Mouse (Mus musculus): ENCODE data around the gene Lman2l.

Lman2l gene

DNA sequence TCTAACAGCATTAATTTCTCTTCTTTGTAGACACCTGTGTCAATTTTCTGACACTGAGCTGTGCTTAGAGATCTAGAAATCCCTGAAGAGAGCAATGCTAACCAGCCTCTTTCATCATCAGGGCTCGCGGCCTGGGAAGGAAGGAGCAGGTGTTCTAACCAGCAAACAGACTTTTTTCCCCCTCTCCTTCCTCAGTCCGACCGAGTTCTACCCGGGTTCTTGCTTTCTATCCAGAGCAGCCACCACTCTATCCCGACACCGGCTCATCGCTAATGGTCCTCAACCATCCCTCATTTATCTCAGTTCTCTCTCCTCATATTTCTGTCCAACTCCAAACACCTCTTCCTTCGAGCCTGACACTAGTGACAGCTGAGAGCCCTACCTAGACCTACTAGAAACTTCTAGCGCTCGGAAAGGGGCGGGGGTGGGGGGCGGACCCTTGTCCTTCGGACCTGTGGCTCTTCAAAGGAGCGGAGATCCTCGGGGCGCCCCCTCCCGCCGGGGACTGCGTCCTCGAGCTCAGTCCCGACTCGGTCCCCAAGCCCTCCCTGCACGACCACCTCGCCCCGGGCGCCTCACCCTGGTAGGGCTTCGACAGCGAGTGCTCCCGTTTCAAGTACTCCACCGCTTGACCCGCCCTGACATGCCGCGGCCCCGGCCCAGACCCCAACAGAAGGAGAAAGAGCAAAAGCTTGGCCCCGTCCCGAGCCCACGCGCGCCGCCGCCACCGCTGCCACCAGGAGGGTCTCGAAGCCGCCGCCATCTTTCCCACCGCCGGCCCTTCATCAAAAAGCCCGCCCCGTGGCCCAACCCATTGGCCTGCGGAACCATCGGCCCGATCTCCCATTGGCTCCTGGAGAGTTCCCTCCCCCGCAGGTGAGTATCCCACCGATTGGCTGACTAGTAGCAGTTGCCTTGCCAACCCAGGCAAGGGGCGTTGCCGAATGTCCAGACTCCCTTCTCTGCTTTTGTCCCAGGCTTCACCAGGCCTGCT, at the start of gene Lman2l:
Lman2l (minus strand) TSS at position 801 of the 994 bp plus-strand sequence.
- DNase-seq, result peak; percentile 98 to 99

GRCm38 (mm10) chr1:36493299-36493698, 48.2 kb upstream of the Lman2l start:
- no peak for DNase-seq

GRCm38 (mm10) chr1:36492416-36493139, 47.5 kb upstream of the Lman2l start:
- DNase-seq, result peak; percentile 78 to 81

GRCm38 (mm10) chr1:36489661-36490060, 44.6 kb upstream of the Lman2l start:
- DNase-seq, result no peak

DNA sequence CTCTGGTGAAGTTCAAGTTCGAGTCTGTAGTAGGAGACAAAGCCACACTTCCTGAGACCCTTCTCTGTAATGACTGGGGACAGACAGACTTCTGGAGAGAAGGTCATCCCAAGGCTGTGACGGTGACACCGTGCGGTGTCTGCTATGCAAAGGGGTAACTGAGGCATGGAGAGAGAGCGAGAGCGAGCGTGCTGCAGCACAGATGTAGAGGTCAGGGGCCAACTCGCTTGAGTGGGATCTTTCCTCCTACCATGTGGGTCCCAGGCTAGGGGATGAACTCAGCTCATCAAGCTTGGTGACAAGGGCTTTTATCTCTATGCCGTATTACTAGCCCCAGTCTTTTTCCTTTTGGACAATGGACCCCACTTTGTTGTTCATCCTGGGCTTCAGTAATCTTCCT, 42.0 kb upstream of the Lman2l start:
- no peak for DNase-seq

DNA sequence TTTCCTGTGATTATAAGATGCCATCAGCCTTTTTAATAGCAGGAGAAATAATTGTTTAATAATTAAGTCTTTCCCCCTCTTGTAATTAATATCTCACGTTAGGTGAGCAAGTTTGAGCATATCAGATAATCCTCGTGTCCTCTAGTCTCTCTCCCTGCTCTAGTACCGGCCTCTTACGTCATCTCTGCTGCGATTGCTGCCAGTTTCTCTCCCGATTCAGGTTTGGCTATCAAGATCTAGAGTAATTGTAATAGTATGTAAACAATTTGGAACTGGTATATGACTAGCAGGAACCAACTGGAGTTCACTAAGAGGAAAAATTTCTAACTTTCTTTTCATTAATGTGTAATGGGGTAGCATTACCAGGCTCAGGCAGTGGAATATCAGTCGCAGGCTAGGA, 40.0 kb upstream of the Lman2l start:
- DNase-seq, result no peak

DNA sequence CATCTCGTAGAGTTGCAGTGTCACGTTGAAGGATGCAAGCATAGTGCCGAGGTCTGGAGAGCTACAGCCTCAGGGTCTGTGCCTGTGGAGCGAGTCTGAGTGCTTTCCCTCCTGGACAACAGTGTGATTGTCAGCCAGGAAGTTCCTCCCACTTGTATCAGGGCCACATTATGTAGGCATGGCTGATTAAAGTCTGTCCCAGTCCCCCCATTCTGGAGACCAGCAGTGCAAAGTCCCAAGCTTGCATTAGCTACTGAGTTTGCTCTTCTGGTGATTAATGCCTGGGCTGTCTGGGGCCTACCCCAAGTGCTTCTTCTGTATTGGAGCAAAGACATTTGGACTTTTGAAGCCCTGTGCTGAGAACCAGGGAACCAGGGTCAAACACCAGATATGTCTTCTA, 38.8 kb upstream of the Lman2l start:
- DNase-seq, result peak in 1 of 2 experiments; percentile 33

DNA sequence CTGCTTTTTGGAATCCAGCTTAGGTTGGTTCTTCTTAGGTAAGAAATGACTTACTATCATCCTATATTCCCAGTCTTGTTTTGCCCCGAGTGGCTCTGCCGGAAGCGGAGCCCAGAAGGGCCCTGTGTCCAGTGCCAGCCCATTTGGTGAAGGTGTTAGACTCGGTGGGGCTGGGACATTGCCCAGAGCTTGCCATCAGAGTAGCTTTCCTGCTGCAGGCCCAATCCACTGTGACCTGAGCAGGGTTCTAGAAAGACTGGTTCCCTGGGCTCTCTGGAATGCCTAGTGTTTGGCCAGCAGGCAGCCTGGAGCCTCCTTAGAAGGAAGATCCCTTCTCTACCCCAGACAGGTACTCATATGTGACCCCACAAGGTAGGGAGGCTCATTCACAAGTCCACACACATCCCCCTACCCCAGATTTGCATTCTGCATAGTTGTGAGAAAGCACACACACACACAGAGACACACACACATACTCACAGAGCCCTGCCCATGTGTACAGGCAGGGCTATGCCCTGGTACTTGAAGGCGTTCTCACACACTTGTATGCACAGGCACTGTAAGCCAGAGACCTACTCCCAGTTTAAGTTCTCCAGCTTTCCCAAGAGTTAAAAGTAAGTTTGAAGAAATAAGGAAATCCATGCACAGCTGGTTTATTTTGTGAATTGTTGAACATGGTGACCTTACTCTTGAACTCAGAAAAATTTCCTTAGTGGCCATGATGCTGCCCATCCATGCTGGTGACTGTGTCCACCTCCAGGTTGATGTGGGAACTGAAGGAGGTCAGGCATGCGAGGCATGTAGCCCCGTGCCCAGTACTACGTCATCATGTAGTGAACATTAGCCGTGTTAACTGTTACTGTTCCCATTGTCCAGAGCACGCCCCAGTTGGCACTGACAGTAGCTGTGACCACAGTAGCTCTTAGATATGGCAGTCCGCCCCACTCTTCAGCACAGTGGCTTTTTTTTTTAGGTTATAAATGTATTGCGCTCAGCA, 35.1 kb upstream of the Lman2l start:
- no peak for DNase-seq

DNA sequence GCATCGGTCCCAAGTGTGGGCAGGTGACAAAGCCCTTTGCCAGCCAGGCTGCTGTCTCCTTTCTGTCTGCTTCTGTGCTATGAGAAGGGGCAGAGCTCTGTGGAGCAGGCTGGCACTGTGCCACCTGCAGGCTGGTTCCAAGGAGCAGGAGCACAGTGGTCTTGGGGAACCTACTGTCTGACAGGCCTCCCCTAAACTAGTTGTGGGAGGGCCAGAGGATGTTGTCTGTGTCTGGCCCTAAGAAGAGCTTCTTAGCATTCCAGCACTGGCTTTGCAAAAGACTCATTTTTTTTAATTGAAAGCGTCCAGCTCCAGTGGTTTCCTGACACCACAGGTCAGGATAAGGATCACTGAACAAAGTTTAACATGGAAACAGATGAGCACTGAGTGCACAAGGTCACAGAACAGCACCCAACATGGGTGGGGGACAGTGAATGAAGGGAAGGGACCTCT, 33.3 kb upstream of the Lman2l start:
- peak; percentile 58 to 71 for DNase-seq

DNA sequence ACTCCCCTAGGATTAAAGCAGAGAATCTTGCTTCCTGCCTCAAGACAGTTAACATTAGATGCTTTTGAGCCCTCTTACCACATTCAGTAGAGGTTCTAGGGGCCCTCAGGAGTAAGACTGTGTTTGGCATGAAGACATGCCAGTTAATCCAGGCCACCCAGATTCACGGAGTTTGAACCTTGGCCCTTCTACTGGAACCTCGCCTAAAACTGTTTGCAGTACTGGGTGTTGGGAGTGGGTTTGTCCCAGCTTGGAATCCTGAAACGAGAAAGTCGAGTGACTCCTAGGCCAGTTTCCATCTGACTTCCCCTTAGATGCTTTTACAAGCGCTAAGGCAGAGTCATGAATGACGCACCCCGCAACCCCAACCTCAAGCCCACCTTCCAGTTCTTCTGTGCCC, 31.4 kb upstream of the Lman2l start:
- DNase-seq, result peak; percentile 79 to 80

- peak; percentile 51 to 71 for DNase-seq
Measured at GRCm38 (mm10) chr1:36475480-36476110, 30.5 kb upstream of the Lman2l start.

DNA sequence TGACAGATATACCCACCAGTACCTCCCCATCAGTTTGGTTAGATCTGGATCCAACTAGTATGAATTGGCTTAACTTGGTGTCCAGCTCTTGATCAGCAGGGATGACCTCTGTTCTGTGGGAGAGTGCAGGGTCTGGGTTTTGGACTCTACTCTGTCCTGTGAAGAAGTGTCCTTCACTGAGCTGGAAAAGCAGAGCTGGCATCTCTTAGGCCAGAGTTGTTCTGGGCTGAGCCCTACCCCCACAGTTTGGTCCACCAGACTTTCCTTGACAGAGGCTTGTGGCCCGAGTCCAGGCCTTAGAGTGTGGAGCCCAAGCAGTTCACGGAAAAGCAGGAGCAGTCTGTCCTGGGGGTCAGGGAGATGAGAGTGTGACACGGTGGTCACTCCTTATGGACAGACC, 29.6 kb upstream of the Lman2l start:
- DNase-seq, result peak; percentile 84 to 86

DNA sequence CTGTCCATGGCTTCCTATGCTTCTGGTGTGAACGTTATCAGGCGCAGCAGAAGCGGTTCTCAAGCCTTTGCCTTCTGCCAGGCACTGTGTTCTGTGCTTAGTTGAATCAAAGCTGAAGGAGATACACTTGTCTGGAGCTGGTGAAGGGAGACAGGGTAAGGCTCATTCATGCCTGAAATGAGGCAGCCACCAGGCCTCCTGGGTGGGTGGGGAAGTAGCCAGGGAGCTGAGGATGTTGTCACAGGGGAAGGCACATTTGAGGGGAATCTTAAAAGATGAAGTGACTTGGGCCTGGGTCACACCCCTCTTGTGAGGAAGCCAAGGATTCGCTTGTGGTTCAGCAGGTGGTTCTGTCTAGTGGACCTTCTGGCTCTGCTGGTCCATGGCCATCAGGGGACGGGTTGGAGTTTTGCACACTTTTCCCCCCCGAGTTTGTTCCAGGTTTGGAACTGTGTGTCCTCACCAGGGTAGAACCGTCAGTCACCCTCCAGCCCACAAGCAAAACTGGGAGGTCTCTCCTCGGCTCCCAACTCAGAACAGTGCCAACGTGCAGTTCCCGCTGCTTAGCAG, 28.2 kb upstream of the Lman2l start:
- peak in 1 of 2 experiments; percentile 13 for DNase-seq

- no peak for DNase-seq
Measured at GRCm38 (mm10) chr1:36472106-36472440, 27.0 kb upstream of the Lman2l start.

DNA sequence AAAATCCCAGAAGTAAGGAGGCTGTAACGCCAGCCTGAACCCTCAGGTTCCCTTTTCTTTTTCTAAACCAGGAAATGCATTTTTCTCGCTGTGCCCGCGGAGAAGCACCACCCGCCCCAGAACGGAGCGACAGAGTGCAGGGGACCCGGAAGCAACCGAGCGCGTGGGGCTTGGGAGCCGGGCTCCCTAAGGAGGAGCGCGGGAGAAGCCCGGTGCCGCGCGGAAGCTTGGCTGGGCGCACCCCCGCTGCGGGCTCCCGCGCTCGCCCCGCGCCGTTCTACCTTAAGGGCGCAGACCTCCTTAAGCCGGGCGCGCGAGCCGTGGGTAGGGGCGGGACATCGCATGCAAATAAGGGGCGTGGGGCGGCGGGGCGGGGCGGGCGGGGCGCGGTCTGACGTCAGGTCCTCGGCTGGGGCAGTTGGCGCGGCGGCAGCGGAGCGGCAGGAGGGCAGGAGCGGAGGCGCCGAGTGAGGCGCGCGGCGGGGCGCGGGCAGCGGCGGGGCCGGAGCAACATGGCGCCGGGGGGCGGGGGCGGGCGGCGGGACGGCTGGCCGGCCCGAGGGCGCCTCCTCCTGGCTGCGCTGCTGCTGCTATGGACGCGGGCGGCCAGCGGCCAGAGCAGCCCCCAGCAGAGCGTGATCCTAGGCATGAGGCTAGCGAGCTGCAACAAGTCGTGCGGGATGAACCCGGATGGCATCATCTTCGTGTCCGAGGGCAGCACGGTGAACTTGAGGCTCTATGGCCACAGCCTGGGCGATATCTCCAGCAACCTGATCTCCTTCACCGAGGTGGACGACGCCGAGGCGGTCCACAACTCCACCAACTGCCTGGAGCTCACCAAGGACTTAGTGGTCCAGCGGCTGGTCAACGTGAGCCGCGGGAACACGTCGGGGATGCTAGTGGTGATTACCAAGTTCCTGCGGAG, 26.4 kb upstream of the Lman2l start, which contains the start of gene Cnnm4:
Cnnm4 (plus strand) TSS at position 440 of the 925 bp plus-strand sequence.
- DNase-seq, result peak; percentile 91 to 94

DNA sequence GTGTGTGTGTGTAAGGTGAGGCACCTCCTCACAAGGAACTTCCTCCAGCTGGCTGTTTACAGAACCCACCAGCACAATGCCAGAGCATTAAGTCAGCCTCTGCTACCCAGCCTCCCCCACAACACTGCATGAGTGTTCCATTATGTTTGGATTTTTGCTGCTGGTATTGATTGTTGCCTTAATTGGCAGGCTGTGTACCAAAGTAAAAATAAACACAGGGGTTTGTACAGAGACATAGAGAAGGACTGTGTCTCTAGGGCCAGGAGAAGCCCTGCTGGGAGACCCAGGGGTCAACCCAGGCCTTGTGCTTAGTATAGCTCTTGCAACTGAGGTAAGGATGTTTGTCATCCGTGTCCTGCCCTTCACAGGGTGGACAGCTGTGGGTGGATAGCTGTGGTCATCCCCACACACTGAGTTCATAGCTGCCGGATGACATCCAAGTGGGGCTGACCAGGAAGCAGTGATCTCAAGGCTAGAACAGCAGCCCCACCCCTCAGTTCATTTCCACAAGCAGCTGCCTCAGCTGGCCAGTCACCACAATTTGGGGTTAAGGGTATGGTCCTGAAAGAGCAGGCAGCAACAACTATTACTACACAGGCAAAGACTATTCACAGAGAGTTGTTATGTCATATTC, 24.9 kb upstream of the Lman2l start:
- no peak for DNase-seq

DNA sequence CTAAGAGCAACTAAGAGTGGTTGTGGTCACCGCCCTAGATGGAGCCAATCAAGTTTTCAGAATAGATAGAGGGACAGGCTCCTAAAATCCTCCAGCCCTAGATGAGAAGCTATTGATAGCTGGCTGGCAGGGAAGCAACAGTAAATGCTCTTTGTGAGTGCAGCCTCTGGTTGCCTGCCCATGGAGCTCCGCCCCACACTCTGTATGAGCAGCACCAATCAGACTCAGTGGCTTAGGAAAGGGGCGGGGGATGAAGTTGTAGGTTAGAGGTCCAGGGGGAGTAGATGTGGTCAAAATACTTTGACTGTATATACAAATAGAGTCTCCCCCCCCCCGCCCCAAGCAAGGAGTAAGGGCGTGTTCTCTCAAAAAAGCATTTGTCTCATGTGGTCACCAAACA, 22.4 kb upstream of the Lman2l start:
- no peak for DNase-seq

- DNase-seq, result no peak
Measured at GRCm38 (mm10) chr1:36465641-36466160, 20.6 kb upstream of the Lman2l start.

GRCm38 (mm10) chr1:36461829-36462228, 16.8 kb upstream of the Lman2l start:
- DNase-seq, result no peak

DNA sequence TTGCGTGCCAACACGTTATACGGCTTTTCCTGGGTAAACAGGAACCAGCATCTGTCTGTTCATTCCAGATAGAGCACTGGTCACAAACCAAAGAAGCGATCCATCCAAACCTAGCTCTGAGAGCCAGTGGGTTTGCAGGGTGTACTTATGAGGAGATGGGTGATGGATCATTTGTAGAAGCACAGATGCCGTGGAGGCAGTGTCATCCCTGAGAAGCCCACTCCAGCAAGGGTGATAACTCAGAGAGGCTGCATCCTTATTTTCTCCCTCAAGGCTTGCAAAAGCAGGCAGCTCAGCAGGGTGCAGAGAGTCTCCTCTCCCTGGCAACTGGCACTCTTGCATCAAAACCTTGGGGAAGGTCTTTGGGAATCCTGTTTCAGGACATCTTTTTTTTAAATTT, 13.1 kb upstream of the Lman2l start:
- DNase-seq, result no peak
